Mouse (Mus musculus) retina, postnatal 1 day (tissue): Measurements from ENCODE around the gene Tmem140.

ENCODE experiments used
- DNase-seq: peaks from one replicate; pipeline ENCODE4 v3.0.0-alpha.2; 2012

The Tmem140 gene

GRCm38 (mm10) chr6:34909631-34910345 lies 46.8 kb downstream of the Tmem140 start:
- no peak for DNase-seq

DNA sequence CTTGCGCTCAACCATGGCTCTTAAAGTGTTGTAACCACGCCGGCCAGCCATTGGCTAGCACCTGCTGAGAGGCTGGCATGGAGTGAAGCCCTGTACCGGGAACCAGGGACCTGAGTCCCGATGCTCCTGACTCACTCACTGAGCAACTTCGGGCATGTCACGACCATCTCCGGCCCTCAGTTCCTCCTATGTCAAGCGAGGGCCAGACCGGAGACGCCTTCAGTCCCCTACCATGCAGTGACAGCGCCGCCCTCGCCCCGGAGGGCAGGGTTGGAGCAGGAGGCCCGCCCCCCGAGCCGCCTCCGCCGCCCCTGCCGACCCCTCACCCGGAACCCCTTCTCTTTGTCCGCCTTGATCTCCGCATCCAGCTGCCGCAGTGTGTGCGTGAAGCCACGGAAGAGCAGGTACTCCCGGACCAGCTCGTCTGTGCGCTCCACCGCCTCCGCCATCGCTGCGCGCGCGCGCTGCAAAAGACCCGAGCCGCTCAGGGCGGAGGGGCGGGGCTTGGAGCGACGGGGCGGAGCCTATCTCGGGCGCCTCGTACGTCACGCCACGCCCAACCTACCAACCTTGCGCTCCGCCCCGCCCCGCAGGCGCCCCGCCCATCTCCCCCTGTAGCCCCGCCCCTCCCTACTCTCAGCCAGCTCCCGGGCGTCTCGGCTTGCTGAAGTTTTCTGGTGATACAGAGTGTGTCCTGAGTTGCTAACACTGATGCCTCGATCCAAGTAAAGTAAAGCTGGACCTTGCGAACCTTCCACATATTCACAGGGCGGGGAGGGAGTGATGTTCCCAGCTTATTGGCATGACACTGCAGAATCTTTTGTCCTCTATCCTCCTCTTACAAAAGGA lies 47.6 kb downstream of the Tmem140 start, which contains the start of gene Wdr91:
Gene Wdr91, minus strand, starts transcription at position 506 of the 849 bp plus-strand sequence.
- peak; percentile 94 for DNase-seq

GRCm38 (mm10) chr6:34913341-34914040 lies 50.5 kb downstream of the Tmem140 start:
- DNase-seq = no peak

GRCm38 (mm10) chr6:34914462-34914861 lies 51.5 kb downstream of the Tmem140 start:
- no peak for DNase-seq

DNA sequence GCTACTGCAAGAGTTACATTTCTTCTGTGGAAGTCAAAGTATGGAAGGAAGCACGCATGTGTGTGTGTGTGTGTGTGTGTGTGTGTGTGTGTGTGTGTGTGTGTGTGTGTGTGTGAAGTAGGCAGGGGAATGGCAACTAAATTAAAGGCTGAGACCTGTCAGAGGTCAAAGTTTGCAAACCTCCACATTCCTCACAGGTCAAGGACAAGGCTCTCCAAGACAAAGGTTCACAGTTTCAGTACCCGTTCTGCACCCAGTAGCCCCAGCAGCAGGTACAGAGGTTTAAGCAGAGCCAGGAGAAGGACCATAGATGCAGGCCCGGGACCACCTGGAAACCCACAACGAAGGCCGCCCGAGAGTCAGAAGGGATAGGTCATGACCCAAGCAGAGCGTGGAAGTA lies 56.2 kb downstream of the Tmem140 start:
- no peak for DNase-seq

- no peak for DNase-seq
Observed at GRCm38 (mm10) chr6:34919956-34920355, 57.0 kb downstream of the Tmem140 start, which contains the start of gene Stra8. Gene Stra8 (plus strand): TSS chr6:34920163.

- no peak for DNase-seq
Observed at GRCm38 (mm10) chr6:34920631-34921030, 57.7 kb downstream of the Tmem140 start.

DNA sequence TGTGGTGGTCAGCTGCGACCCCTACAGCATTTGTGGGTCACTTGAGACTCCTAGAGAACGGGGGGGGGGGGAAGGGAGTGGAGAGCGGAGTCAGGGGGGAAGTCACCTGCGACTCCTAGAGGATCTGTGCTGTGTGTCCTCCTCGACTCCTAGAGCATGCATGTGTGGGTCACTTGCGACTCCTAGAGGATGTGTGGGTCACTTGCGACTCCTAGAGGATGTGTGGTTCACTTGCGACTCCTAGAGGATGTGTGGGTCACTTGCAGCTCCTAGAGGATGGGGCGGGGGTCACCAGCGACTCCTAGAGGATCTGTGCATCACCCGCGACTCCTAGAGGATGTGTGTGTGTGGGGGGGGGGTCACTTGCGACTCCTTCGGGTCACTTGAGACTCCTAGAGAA lies 59.0 kb downstream of the Tmem140 start:
- DNase-seq = peak; percentile 76
